Mouse (Mus musculus) cerebellum, postnatal 10 days (tissue): ENCODE results near the gene Tshr.
"Not testable (repeated sequence)": the region's sequence is repeated elsewhere in the genome, so short reads cannot be mapped to it uniquely, and the experiment has no call there.

ENCODE experiments used
- DNase-seq, 2 experiments: peaks; one replicate each; pipeline ENCODE4 v3.0.0; 2021; ENCODE audit warnings: mixed read lengths in 2 of 2

Tshr gene

DNA sequence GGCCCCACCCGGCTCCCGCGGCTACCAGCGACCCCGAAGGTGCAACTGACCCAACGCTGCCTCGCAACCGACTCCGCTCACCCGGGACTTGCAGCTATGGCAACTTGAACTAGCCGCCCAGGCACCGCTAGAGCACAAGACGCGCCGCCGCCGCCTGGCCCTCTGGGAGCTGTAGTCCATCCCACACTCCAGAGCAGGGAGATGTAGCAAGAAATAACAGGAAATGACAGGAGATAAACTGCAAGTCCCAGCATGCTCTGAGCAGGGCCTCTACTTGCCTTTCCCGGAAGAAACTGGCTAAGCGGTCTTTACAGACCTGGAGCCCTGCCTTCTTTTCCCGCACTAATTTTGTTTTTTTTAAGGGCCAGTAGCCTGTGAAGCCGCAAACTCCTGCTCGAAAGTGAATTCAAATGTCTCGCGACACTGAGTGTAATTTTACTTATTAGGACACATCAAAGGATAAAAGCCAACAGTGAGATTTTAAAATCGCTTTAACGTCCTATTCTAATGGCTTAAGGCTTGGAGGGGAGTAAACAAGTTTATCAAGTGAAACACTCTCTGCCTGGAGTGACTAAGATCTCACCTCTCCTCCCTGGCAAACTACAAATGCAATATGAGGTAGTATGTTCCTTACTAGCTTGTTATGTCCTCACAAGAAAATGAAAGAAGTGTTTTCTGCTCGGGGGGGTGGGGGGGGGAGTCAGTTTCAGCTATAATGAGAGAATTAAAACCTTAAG, at the start of gene Tshr, which contains the start of gene Cep128:
TSS of gene Tshr (plus strand) at position 283 of the 737 bp plus-strand sequence.
TSS of gene Cep128 (minus strand) at position 129 of the 737 bp plus-strand sequence.
- peak; percentile 94 to 96 for DNase-seq

DNA sequence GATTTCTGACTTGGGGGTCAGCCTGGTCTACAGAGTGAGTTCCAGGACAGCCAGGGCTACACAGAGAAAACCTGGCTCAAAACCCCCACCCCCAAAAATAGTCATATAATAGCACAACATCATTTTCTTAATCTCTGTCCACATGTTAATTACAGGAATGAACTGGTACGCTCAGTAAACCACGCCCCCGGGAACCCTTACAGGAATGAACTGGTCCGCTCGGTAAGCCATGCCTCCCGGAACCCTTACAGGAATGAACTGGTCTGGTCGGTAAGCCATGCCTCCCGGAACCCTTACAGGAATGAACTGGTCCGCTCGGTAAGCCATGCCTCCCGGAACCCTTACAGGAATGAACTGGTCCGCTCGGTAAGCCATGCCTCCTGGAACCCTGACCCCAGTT, 45.7 kb upstream of the Tshr start:
- not testable (repeated sequence) for DNase-seq

DNA sequence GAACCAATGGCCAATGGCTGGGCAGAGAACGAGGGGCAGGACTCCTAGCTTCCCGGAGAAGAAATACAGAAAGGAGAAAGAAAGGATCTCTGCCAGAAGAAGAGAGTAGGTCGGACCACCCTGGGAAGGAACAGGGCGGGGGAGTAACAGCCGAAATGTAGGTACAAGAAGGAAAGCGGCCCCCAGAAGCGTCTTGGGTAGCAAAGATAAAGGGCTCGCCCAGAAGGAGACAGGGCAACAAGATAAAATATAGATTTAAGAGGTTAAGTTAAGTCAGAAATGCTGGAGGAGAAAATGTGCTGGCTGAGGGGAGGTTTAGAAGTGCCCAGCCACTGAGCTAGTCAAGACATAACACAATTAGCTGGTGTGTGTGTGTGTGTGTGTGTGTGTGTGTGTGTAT, 30.6 kb upstream of the Tshr start:
- no peak for DNase-seq

DNA sequence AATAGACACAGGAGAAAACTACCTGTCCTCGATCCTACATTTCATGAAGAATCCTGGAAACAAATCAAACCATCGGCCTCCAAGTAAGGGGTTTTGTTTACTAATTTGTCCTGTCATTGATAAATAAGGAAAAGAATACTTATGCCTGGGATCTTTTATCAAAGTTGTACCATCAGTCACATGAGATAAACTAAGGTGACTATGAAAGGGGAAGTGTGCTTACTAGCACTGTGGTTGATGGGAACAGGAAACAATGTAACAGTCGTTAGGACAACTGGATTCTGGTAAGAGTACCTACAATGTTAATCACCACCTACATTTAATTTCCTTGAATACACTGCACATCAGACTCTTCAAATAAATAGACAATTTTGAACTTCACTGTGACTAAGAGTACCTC, 15.2 kb upstream of the Tshr start:
- no peak for DNase-seq

DNA sequence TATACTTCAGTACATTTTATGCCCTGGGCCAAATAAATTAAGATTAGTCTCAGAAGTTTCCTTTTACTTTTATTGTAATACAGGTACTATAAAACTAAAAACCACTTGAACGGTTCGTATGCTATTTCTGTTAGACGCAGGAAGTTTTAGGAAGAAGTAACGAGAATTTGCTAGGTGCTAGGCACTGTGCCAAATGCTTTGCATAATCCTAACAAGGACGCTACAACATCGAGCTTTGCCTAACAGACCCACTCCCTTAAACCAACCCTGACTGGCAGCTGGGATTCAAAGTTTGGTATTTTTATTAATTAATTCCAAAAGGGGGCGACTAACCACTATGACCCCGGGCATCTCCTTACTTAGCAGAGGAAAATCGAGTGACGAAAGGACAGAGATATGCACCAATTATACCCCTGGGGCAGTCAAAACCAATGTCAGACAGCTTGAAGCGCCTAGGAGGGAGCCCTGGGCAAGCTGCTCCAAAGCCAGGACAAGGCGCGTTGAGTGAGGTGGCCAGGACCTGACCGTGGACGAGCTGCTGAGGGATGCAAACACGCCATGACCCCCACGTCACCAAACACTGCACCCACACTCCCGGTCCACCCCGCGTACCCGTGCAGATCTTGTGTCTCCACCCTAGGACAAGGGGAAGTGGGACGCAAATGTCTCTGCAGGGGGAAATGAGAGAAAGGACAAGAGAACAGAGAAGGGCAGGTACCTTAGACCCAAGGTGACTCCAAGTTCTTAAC, 673 bp upstream of the Tshr start:
- DNase-seq = peak; percentile 22 to 36

DNA sequence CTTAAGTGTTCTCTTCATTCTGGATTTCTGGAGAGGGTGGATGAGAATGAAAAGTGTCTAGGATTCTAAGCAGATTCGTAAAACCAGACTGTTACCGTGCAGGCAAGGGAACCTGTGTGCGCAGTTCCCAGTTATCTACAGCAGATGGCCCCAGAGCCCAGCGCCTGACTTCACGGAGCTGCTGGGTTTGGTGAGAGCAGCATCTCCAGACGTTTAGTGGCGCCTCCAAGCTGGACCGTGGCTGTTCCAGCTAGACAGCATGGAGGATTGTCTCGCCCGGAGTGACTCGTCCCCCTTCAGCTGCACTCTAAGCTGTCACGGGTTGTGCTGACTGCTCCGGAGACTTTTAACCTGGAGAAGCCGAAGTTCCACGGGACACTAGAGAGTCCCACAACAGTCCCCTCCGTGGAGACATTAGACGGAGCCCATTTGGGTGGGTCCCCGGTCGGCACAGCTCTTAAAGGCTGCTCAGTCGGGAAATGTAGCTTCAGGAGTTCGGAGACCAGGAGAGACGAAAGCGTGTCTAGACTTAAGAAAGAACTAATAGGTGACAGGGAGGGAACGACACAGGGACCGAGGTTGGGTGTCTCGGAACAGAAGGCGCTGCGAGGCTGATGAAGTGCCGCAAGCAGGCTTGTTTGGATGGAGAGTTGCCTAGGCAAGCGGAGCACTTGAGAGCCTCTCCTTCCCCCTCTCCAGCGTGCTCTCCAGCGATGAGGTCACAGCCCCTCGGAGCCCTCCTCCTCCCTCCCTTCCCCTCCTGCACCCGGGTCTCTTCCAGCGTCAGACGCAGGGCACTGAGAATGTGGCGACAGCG, 16.1 kb downstream of the Tshr start:
- peak; percentile 88 to 89 for DNase-seq

DNA sequence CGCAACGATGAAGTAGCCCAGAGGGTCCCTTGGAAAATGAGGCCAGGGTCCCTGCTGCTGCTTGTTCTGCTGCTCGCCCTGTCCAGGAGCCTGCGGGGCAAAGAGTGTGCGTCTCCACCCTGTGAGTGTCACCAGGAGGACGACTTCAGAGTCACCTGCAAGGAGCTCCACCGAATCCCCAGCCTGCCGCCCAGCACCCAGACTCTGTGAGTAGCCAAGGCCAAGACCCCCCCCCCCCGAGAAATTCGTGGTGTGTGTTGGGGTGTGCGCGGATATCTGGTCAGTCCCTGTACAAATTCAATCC, 16.6 kb downstream of the Tshr start:
- DNase-seq = no peak

DNA sequence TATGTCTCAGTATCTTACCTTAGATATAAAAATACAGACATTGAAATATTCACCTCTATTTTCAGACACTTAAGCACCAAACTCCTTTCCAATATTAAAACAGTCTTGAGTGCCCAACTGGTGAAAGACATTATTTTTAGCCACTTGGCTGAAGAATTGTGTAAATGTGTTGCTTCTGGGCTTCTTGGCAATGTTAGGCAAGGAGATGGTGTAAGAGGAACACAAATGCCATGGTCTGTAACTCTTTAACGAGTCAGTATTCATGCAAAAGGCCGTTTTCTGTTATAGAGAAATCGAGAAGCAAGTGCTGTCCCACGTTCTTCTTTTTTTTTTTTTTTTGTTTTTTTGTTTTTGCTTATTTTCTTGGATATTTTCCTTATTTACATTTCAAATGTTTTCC, 25.9 kb downstream of the Tshr start:
- DNase-seq = no peak

DNA sequence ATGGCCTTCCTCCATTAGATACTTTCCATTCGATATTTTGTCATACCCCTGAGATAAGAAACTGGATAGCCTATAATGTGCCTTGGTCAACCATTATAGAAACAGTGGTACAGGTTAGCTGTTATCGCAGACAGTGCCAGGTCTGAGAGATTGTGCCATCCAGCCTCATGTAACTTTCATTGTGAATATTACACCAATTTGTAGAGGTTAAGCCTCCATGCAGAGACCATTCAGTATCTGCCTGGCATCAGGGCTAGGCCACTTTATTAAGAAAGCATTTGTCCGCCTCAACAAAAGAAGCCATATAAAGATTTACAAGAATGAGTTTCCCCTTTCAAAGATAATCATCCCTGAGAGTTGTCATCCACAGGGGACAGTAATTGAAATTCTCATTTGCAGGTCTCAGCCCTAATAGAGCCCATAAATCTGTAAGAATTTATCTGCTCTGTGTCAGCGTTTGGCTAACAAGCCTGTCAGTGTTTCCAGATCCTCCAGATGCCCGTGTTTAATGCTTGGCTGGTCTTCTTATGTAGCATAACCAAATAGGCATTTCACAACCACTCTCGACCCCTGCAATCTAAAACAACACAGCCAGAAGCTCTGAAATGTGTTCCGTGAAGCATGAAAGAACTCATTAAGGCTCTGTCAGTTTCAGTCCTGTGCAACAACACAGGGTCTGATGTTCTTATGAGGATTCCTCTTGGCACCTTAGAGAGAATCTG, 28.3 kb downstream of the Tshr start:
- DNase-seq = peak; percentile 67 to 69

DNA sequence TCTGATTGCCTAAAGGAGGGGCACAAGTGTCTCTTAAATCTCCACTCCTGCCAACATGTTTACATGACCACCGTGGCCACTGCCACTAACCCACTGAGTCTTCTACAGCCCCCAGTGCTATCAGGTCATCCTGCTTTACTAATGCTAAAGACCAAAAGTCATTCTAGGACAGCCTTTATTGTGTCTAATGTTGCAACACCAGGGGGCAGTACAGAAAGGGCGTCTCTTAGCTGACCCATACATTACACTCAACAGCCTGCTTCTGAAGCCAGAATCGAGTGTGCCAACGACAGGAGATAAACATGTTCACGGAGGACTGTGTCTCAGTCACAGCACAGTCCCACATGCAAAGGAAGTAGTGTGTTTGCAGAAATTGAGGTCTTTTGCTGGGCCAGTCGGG, 30.7 kb downstream of the Tshr start:
- DNase-seq = peak in 1 of 2 experiments; percentile 15

DNA sequence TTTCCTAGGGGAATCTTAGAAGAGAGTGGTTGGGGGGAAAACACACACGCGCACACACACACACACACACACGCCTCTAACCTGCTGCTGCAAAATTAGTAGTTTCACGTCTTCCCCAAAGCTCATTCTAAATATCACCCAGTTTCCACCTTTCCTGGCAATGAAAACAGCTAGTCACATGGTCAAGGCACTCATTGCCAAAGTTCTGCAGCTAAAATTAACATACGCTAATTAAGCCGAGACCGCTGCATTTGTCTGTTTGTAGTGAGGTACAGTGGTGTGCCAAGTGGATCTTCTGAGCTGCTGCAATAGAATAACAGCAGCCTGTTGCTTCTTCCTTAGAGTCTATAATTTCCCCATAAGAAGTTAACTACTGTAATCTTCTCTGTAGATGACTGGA, 32.5 kb downstream of the Tshr start:
- DNase-seq = peak in 1 of 2 experiments; percentile 15

DNA sequence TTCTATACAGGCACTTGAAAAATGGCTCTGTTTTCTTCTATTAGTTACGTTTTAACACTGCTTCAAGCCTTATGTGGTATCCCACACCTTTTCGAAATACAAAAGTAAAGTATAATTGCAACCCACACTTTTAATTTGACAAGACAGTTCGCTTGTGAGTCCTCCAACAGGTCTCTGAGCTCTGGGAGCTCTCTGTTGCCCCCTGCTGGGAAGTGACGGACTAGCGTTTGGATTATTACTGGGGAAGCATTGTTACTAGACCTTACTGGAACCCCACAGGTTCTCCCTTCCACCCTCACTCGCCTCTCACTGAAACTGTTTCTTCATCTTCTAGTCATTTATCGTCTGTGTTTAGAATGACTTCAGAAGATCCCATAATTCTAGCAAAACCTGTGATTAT, 34.4 kb downstream of the Tshr start:
- peak; percentile 80 to 84 for DNase-seq

DNA sequence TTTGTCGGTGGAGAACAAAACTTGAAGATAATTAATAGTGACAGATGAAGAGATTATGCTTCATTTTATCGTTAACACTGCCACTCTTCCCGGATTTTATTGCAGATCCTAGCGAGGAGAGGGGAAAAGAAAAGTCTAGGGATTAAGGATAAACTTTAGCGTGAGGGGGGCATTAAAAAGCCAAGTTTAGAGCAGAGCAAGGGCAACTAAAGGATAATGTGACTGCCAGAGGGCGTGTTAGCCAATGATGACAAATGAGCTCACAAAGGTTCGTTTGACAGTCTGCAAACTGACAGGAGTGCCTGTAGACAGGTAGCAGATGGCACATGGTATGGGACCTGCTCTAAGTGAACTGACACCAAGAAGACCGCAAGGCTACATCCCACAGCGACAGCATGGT, 36.9 kb downstream of the Tshr start:
- DNase-seq = peak in 1 of 2 experiments; percentile 12

DNA sequence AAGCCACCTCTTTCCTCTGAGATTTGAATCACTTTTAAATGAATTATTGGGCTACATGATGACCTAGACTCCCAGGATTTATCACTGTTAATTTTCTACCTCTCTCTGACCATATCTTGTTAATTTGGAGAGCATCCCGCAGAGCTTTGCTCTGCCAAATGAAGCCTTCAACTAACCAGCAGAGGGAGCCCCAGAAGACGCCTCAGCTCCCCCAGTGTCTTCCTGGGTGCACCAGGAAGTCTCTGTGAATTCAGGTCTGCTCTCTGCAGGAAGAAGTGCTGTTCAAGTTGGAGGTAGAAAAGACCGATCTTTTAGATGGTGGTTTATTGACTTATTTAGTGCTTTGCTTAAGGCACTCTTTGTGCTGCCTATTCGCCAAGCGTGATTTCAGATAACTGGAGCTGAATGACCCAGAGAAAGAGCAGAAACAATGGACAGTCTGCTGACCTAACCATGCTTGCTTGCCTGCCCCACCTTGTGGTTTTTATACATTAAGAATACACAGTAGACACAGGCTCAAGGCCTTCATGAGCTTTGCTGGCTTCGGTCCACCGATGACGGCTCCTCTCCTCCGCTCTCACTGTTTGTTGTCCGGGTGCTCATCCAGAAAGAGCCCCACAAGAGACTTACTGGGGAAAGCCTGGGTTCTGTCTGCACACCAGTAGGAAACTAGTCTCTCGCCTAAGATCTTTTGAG, 38.9 kb downstream of the Tshr start:
- DNase-seq = peak; percentile 53 to 56

DNA sequence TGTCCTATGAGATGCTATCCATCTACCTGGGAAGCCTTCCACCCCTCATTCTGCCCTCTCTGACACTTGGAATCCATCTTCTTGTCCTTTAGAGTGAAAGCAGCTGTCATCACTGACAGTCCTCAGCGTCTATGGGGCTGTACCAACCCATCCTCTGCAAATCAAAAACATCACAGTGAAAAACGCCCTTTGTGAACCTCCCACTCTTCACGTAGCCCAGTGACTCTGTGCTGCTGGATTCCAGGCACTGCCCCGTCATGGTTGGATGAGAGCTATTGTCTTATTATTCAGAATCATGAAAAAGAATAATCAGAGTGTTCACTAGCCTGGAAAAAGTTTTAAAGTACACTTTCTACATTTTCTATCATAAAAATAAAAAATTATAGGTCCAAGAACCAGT, 42.1 kb downstream of the Tshr start:
- DNase-seq = no peak

DNA sequence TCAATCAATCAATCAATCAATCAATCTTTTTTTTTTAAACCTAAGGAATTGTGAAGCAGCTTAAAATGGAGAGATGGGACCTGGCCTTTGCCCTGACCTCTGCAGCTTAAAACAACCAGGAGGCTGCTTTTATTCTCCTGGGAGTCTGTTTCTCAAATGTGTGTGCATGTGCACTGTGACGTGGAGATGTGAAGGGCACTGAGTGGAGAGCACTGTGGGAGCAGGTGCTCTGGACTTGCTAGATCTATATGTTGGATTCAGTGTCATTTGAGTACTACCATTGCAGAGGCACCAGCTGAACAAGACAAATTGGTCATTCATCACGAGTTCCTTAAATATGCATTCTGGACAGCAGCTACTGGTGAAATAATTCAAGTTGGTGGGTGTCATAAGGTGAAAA, 42.8 kb downstream of the Tshr start:
- DNase-seq = no peak

DNA sequence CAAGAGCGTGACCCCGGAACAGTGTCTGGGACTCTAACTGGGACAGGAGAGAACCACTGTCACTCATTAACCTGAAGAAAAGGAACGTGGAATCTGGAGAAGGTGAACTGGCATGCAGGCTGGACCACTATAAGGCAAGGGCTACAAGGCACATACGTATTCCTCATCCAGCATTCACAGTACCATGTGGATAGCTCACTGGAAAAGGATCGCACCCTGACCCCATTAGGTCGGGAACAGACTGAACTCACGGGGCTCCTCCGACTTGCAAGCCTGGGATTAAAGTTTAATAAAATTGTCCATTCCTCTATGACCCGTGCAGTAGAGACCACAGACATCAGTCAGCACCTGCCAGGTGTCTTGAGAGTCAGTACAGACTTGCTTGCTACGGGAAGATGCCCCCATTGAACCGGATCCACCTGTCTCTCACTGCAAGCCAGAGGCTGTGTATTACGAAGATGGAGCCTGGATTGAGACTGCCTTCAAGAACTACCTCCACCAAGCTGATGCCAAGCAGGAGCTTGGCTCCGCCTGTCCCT, 97.9 kb downstream of the Tshr start:
- no peak for DNase-seq

DNA sequence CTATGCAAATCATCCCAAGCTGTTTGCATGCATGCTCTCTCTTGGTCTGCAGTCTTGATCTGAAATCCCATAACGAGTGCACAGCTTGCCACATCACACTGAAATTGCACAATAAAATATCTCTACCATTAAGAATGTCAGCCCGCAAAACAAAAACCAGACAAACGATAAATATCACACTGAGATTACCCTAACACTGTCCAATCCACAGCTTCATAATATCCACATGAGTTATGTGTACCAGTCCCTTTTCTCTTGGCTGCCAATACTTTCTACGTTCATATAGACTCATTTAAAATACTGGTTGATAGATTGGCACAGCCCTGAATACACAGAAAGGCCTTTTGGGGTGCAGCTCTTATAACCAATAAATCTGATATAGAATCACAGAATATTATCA, 102.0 kb downstream of the Tshr start:
- DNase-seq = no peak

DNA sequence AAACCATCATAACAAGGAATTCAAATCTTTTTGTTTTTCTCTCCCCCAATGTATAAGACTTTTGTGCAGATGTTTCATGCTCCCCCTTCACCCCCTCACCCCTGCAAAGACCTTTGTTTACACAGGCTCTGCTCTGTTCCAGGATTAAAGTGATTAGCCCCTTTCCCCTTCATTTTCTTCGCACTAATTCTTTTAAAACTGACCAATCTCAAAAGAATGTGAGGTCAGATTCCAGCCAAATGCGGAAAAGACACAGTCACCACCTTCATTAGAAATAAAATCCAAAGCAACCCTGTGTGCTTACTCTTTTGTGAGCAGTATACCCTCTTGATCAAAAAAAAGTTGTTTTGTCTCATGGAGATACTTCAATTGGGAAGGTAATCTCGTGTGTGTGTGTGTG, 104.0 kb downstream of the Tshr start:
- no peak for DNase-seq

DNA sequence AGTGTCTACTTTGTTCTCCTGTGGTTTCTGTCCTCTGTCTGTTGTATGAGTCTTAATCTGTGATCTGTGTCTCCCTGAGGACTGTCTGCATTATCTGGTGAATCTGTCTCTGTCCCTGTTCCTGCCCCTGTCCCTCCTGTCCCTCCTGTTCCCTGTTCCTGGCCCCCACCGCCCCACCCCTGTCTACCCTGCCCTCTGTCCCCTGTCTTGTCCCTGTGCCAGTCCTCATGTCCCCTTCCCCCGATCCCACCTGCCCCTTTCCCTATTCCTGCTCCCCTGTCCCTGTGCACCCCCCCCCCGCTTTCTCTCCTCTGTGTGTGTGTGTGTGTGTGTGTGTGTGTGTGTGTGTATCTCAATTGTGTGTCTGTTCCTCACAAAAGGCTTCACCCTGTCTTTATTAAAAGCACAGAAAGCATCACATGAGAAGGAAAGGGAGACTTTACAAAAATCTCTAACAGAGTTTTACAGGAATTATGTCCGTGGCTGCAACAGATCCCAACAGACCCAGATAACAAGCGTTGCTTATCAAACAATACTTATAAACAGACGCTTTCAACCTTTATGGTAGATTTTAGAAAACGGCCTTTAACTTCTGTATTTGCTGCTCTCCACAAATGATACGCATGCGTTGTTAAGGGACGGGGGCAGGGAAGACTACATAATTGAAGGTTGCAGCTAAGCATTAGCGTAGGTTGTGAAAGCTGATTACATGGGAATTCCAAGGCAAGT, 111.3 kb downstream of the Tshr start:
- peak in 1 of 2 experiments; percentile 2 for DNase-seq

DNA sequence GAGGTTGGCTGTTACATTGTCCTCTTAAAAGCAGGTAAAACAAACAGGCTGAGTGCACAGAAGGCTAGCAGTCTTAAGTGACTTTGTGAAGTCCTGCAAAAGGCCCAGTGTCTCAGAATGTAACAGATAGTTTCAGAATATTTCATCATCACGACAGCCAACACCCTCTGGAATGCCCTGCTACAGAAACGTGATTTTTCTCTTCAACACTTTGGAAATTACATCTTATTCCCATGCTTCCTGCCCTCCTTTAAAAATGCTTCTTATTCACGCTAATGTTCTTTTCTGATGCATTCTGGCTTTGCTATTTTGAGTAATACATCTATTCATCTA, 111.8 kb downstream of the Tshr start:
- no peak for DNase-seq
